Mouse (Mus musculus): ENCODE data around the gene Hoxc12.

GRCm38 (mm10) chr15:102963671-102964640, 27.4 kb downstream of the Hoxc12 start:
- TF ChIP-seq CTCF (IDR thresholded peaks at IDR 0.05; ENCODE audit: borderline replicate concordance, insufficient read depth, low read depth, low read length) (no peak), POLR2A (IDR thresholded peaks at IDR 0.05; ENCODE audit: borderline replicate concordance, insufficient read depth, low read length) (no peak)

All from cerebellum, adult 2 months (tissue).